Mouse (Mus musculus): ENCODE data around the gene Eif4e. TPM values are rescaled to one million over a fixed set of nuclear protein-coding genes. Genes with fewer than 3 reads are reported as not detected.

The Eif4e gene
- 100 to 1,000 TPM; 180 to 182 TPM for total RNA-seq (2021)
- long read RNA-seq, experiment 1, full-length matches to known transcripts, result 99 of 110 reads
- long read RNA-seq, experiment 1, partial matches to known transcripts, result 2 of 110 reads
- long read RNA-seq, experiment 1, other reads (novel, unspliced or antisense), result 9 of 110 reads
- long read RNA-seq, experiment 2, transcript Eif4e-204 (7 exons, 1,421 nt), result major isoform, 135 of 142 reads
- long read RNA-seq, experiment 2, partial matches to known transcripts, result 1 of 142 reads
- long read RNA-seq, experiment 2, other reads (novel, unspliced or antisense), result 5 of 142 reads

DNA sequence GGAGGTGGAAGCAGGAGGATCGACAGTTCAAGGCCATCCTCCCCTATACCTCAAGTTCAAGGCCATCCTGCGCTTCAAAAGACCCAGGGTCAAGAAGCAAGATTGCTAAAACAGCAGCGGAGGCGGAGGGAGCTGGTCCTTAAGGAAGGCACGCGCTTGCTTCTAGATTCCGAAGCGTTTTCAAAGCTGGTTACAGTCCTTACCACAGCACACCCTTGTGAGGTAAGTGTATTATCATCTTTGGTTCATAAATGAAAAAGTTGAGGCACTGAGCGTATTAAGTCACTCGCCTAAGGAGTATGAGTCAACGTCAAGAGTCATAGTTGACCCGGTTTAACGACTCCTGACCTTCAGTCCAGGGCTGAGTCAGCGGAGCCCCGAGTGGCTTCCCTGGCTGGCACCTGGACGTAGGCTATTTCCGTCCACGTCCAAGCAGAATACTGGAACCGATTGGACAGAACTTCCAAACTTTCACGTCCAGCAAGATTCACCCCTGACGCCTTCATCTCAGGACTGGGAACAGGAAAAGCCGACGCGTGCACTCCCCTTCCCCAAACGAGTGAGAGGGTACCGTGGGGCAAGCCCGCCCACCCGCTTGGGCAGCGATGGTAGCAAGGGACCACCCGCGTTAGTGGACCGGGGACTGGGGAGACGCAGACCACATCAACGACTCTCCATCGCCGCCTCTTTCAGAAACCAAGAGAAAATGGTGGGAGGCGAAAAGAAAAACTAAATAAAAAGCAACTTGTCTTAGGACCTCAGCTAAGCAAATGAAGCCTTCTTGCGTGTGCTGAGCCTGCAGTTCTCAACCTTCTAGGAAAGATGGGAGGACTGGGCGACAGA is at the start of gene Eif4e:
Gene Eif4e, plus strand, starts transcription at position 107 of the 843 bp plus-strand sequence.
- Histone ChIP-seq H3K4me3 (peak within 1 kb of the TSS; percentile 83), H3K27ac (peak within 1 kb of the TSS; percentile 94)
- TF ChIP-seq CTCF (conservative IDR thresholded peaks at IDR 0.05), result no peak
- DNase-seq (ENCODE audit: low spot score in 2 of 2), result peak in 1 of 2 experiments; percentile 28

DNA sequence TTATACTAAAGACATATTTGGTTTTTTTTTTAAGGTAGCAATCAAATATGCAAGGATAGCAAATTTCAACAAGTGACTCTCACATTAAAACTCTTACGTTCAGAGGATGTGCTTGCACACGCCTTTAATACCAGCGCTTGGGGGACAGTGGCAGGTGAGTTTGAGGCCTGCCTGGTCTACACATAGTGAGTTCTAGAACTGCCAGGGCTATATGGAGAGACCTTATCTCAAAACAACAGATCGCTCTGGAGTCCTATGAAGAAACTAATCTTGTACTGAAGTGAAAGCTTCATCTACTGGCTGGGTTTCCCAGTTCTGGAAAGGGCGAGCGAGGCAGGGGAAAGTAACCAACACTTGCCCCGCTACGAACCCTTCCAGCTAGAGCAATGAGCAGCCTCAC is 46.5 kb upstream of the Eif4e start:
- TF ChIP-seq CTCF (conservative IDR thresholded peaks at IDR 0.05), result no peak
- Histone ChIP-seq H3K4me3 (no peak overlapping the region), H3K27ac (no peak overlapping the region)
- no peak for DNase-seq (ENCODE audit: low spot score in 2 of 2)

- no peak overlapping the region for H3K27ac ChIP-seq
- no peak overlapping the region for H3K4me3 ChIP-seq
- TF ChIP-seq CTCF (conservative IDR thresholded peaks at IDR 0.05), result peak; percentile 14; the same call in 1 of the 2 replicates
- no peak for DNase-seq (ENCODE audit: low spot score in 2 of 2)
These were observed 44.3 kb upstream of the Eif4e start for GRCm38 (mm10) chr3:138481526-138482284.

DNA sequence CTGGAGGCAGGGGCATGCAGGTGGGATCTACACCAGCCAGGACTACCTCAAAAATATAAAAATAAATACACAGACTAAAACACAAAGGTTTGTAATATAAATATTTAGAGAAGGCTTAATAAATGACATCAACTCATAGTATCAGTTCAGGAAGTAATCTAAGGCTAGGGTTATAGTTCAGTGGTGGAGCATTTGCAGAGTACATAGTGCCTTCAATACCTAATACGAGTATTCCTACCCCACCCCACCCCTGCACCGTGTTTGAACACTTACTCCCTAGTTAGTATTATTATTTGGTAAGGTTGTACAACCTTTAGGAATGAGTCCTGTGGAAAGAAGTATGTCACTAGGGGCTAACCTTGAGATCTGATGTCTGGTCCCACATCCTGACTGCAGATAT is 42.7 kb upstream of the Eif4e start:
- no peak for TF ChIP-seq CTCF (conservative IDR thresholded peaks at IDR 0.05)
- no peak overlapping the region for H3K27ac ChIP-seq
- DNase-seq (ENCODE audit: low spot score in 2 of 2), result no peak
- no peak overlapping the region for H3K4me3 ChIP-seq

DNA sequence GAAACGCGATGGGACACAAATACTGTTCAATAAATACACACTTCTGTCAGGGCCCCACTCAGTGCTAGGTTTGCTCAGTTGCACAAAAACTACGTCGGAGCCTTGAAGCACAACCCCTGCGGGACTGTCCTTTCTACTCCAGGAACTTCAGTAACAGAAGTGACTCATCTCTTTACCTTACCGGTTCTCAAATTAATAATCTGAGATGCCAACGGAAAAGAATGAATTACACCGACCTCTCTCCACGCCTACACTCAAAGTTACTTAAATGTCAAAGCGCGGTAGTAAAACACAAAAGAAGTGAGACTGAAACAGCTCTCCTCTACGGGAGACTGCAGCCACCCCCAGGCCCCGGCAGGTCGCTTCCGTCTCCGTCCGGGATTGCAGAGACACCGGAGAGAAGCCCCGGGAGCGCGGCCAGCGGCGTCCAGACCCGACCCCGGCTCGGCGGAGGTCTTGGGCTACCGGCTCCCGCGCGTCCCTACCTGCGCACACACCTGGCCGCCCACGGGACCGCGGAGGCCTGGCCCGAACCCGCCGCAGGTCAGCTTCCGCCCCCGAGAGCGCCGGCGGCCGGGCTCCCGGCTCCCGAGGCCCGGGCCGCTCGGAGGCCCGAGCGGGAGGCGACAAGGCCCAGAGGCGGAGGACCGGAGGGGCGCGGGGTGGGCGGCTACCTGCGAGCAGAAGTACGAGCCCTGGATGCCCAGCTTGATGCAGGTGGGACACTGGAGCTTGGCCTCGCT is 37.2 kb upstream of the Eif4e start:
- TF ChIP-seq CTCF (conservative IDR thresholded peaks at IDR 0.05), result no peak
- Histone ChIP-seq H3K27ac (peak overlapping the region; percentile 85), H3K4me3 (peak overlapping the region; percentile 77)
- peak in 1 of 2 experiments; percentile 14 for DNase-seq (ENCODE audit: low spot score in 2 of 2)

GRCm38 (mm10) chr3:138489327-138490033 is 36.5 kb upstream of the Eif4e start, which contains the start of gene Metap1:
Gene Metap1 (minus strand): TSS chr3:138489515.
- peak within 1 kb of the TSS; percentile 77 for H3K4me3 ChIP-seq
- peak; percentile 94 to 98 for DNase-seq (ENCODE audit: low spot score in 2 of 2)
- TF ChIP-seq CTCF (conservative IDR thresholded peaks at IDR 0.05), result peak; percentile 42
- peak within 1 kb of the TSS; percentile 85 for H3K27ac ChIP-seq

- Histone ChIP-seq H3K27ac (peak overlapping the region; percentile 74; the same call in 1 of the 2 replicates), H3K4me3 (peak overlapping the region; percentile 77)
- no peak for TF ChIP-seq CTCF (conservative IDR thresholded peaks at IDR 0.05)
- no peak for DNase-seq (ENCODE audit: low spot score in 2 of 2)
These were observed 36.0 kb upstream of the Eif4e start for GRCm38 (mm10) chr3:138490034-138490337.

GRCm38 (mm10) chr3:138493668-138494067 is 32.3 kb upstream of the Eif4e start:
- TF ChIP-seq CTCF (conservative IDR thresholded peaks at IDR 0.05), result peak; percentile 44
- H3K4me3 ChIP-seq, result no peak overlapping the region

GRCm38 (mm10) chr3:138494565-138494964 is 31.4 kb upstream of the Eif4e start:
- no peak for DNase-seq (ENCODE audit: low spot score in 2 of 2)
- Histone ChIP-seq H3K4me3 (no peak overlapping the region), H3K27ac (no peak overlapping the region)
- TF ChIP-seq CTCF (conservative IDR thresholded peaks at IDR 0.05), result no peak

More at GRCm38 (mm10) chr3:138493668-138494067, 32.3 kb upstream of the Eif4e start:
- H3K27ac ChIP-seq, result no peak overlapping the region
- no peak for DNase-seq (ENCODE audit: low spot score in 2 of 2)

DNA sequence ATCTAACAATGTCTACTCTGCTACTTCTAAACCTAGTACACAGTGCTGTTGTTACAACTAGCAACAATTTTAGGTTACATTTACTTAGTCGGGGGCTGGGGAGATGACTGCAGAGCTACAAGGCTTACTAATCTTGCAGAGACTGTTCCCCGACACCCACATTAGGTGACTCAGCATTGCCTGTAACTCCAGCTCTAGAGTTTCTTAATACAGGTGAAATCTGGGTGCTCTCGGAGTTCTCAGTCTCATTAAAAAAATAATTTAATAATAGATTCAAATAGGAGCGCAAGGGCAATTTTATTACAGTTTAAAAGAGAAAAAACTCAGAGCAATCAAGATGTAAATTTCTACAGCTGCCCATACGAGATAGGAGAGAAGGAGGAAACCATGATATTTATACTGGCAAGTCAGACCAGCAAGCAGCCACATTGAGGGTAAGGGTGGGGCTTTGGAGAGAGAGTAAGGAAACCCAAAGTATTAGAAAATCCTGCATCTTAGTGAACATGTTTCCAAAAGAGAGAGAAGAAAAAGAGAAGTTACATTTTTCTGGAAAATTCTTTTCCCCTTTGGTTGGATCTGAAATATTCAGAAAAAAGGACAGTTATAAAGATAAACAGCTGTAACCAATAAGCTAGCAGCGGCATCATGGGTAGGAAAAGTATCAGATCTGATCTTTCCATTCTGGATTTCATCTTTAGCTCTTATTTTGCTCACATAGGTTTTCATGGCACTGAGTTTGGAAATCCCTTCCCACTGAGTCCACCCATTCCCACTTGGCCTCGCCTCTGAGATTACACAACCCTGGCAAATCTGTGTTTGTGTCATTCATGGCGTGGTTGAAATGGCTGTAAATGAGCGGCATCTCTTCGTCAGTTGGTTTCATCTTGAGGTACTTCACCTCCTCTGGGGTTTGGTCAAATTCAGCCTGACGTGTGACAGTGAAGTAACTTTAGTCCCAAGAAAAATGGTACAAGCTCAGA is 30.5 kb upstream of the Eif4e start:
- H3K27ac ChIP-seq, result no peak overlapping the region
- no peak for TF ChIP-seq CTCF (conservative IDR thresholded peaks at IDR 0.05)
- H3K4me3 ChIP-seq, result no peak overlapping the region
- no peak for DNase-seq (ENCODE audit: low spot score in 2 of 2)

- DNase-seq (ENCODE audit: low spot score in 2 of 2), result no peak
- no peak overlapping the region for H3K4me3 ChIP-seq
- TF ChIP-seq CTCF (conservative IDR thresholded peaks at IDR 0.05), result no peak
- H3K27ac ChIP-seq, result no peak overlapping the region
These were observed 27.2 kb upstream of the Eif4e start for GRCm38 (mm10) chr3:138498731-138499130.

Data from layer of hippocampus, adult 2 months (tissue).